Mouse (Mus musculus): ENCODE results near the gene Snapc3. TPM values are rescaled to one million over a fixed set of nuclear protein-coding genes. Genes with fewer than 3 reads are reported as not detected.

Gene Snapc3
- polyA plus RNA-seq, 1 experiment, result 31.8 TPM

- no peak for TF ChIP-seq CTCF (IDR thresholded peaks at IDR 0.05; ENCODE audit: extremely low read depth, insufficient read depth, low read length)
- no peak for TF ChIP-seq POLR2A (IDR thresholded peaks at IDR 0.05; ENCODE audit: extremely low read depth, insufficient read depth, low read length)
- 0 out of 2 replicates have a peak overlapping the region, but pooled peaks have one; percentile 27 for H3K27ac ChIP-seq (ENCODE audit: insufficient read depth, low read length)
- peaks cover 3% of the 10 kb centered on the region; the same call in 1 of the 2 replicates for H3K4me1 ChIP-seq (ENCODE audit: control insufficient read depth, insufficient read depth, low read length)
- no peak overlapping the region for H3K4me3 ChIP-seq (ENCODE audit: insufficient read depth, low read length)
Observed at GRCm38 (mm10) chr4:83431950-83432349, 14.4 kb downstream of the Snapc3 start.

- Histone ChIP-seq H3K4me3 (ENCODE audit: insufficient read depth, low read length) (no peak overlapping the region), H3K27ac (ENCODE audit: insufficient read depth, low read length) (no peak overlapping the region), H3K4me1 (ENCODE audit: control insufficient read depth, insufficient read depth, low read length) (peaks cover 3% of the 10 kb centered on the region; the same call in 1 of the 2 replicates)
- no peak for TF ChIP-seq CTCF (IDR thresholded peaks at IDR 0.05; ENCODE audit: extremely low read depth, insufficient read depth, low read length)
- TF ChIP-seq POLR2A (IDR thresholded peaks at IDR 0.05; ENCODE audit: extremely low read depth, insufficient read depth, low read length), result no peak
Observed at GRCm38 (mm10) chr4:83432901-83433300, 15.4 kb downstream of the Snapc3 start.

- TF ChIP-seq CTCF (IDR thresholded peaks at IDR 0.05; ENCODE audit: extremely low read depth, insufficient read depth, low read length) (no peak), POLR2A (IDR thresholded peaks at IDR 0.05; ENCODE audit: extremely low read depth, insufficient read depth, low read length) (no peak)
- no peak overlapping the region for H3K27ac ChIP-seq (ENCODE audit: insufficient read depth, low read length)
- peaks cover 5% of the 10 kb centered on the region for H3K4me1 ChIP-seq (ENCODE audit: control insufficient read depth, insufficient read depth, low read length)
- H3K4me3 ChIP-seq (ENCODE audit: insufficient read depth, low read length), result no peak overlapping the region
Observed at GRCm38 (mm10) chr4:83436375-83436774, 18.9 kb downstream of the Snapc3 start.

- Histone ChIP-seq H3K27ac (ENCODE audit: insufficient read depth, low read length) (0 out of 2 replicates have a peak overlapping the region, but pooled peaks have one; percentile 3), H3K4me3 (ENCODE audit: insufficient read depth, low read length) (no peak overlapping the region), H3K4me1 (ENCODE audit: control insufficient read depth, insufficient read depth, low read length) (peaks cover 4% of the 10 kb centered on the region)
- no peak for TF ChIP-seq POLR2A (IDR thresholded peaks at IDR 0.05; ENCODE audit: extremely low read depth, insufficient read depth, low read length)
- no peak for TF ChIP-seq CTCF (IDR thresholded peaks at IDR 0.05; ENCODE audit: extremely low read depth, insufficient read depth, low read length)
Observed at GRCm38 (mm10) chr4:83438116-83438515, 20.6 kb downstream of the Snapc3 start.

- Histone ChIP-seq H3K4me3 (ENCODE audit: insufficient read depth, low read length) (no peak overlapping the region), H3K27ac (ENCODE audit: insufficient read depth, low read length) (no peak overlapping the region), H3K4me1 (ENCODE audit: control insufficient read depth, insufficient read depth, low read length) (peaks cover 4% of the 10 kb centered on the region)
- TF ChIP-seq CTCF (IDR thresholded peaks at IDR 0.05; ENCODE audit: extremely low read depth, insufficient read depth, low read length), result no peak
- TF ChIP-seq POLR2A (IDR thresholded peaks at IDR 0.05; ENCODE audit: extremely low read depth, insufficient read depth, low read length), result no peak
Observed at GRCm38 (mm10) chr4:83439045-83439444, 21.5 kb downstream of the Snapc3 start.

- Histone ChIP-seq H3K4me1 (ENCODE audit: control insufficient read depth, insufficient read depth, low read length) (peaks cover 4% of the 10 kb centered on the region), H3K4me3 (ENCODE audit: insufficient read depth, low read length) (no peak overlapping the region), H3K27ac (ENCODE audit: insufficient read depth, low read length) (no peak overlapping the region)
- no peak for TF ChIP-seq CTCF (IDR thresholded peaks at IDR 0.05; ENCODE audit: extremely low read depth, insufficient read depth, low read length)
- no peak for TF ChIP-seq POLR2A (IDR thresholded peaks at IDR 0.05; ENCODE audit: extremely low read depth, insufficient read depth, low read length)
Observed at GRCm38 (mm10) chr4:83441050-83441449, 23.5 kb downstream of the Snapc3 start.

- Histone ChIP-seq H3K4me3 (ENCODE audit: insufficient read depth, low read length) (no peak overlapping the region), H3K27ac (ENCODE audit: insufficient read depth, low read length) (no peak overlapping the region), H3K4me1 (ENCODE audit: control insufficient read depth, insufficient read depth, low read length) (no peaks in the 10 kb centered on the region)
- no peak for TF ChIP-seq CTCF (IDR thresholded peaks at IDR 0.05; ENCODE audit: extremely low read depth, insufficient read depth, low read length)
- TF ChIP-seq POLR2A (IDR thresholded peaks at IDR 0.05; ENCODE audit: extremely low read depth, insufficient read depth, low read length), result no peak
Observed at GRCm38 (mm10) chr4:83450785-83451184, 33.3 kb downstream of the Snapc3 start.

- TF ChIP-seq POLR2A (IDR thresholded peaks at IDR 0.05; ENCODE audit: extremely low read depth, insufficient read depth, low read length) (no peak), CTCF (IDR thresholded peaks at IDR 0.05; ENCODE audit: extremely low read depth, insufficient read depth, low read length) (no peak)
- Histone ChIP-seq H3K27ac (ENCODE audit: insufficient read depth, low read length) (no peak overlapping the region), H3K4me3 (ENCODE audit: insufficient read depth, low read length) (no peak overlapping the region), H3K4me1 (ENCODE audit: control insufficient read depth, insufficient read depth, low read length) (no peaks in the 10 kb centered on the region)
Observed at GRCm38 (mm10) chr4:83460106-83460505, 42.6 kb downstream of the Snapc3 start.

- no peak overlapping the region for H3K4me3 ChIP-seq (ENCODE audit: insufficient read depth, low read length)
- H3K27ac ChIP-seq (ENCODE audit: insufficient read depth, low read length), result no peak overlapping the region
- TF ChIP-seq CTCF (IDR thresholded peaks at IDR 0.05; ENCODE audit: extremely low read depth, insufficient read depth, low read length), result no peak
- no peak for TF ChIP-seq POLR2A (IDR thresholded peaks at IDR 0.05; ENCODE audit: extremely low read depth, insufficient read depth, low read length)
- no peaks in the 10 kb centered on the region for H3K4me1 ChIP-seq (ENCODE audit: control insufficient read depth, insufficient read depth, low read length)
Observed at GRCm38 (mm10) chr4:83464827-83465226, 47.3 kb downstream of the Snapc3 start.

GRCm38 (mm10) chr4:83467615-83468014, 50.1 kb downstream of the Snapc3 start:
- H3K4me1 ChIP-seq (ENCODE audit: control insufficient read depth, insufficient read depth, low read length), result no peaks in the 10 kb centered on the region
- no peak overlapping the region for H3K27ac ChIP-seq (ENCODE audit: insufficient read depth, low read length)
- no peak for TF ChIP-seq CTCF (IDR thresholded peaks at IDR 0.05; ENCODE audit: extremely low read depth, insufficient read depth, low read length)
- no peak for TF ChIP-seq POLR2A (IDR thresholded peaks at IDR 0.05; ENCODE audit: extremely low read depth, insufficient read depth, low read length)
- no peak overlapping the region for H3K4me3 ChIP-seq (ENCODE audit: insufficient read depth, low read length)
